Mouse (Mus musculus): ENCODE data around the gene Acsf3.
A peak's percentile ranks its signal among the peaks of the same experiment; 100 is the strongest.

Acsf3 gene

DNA sequence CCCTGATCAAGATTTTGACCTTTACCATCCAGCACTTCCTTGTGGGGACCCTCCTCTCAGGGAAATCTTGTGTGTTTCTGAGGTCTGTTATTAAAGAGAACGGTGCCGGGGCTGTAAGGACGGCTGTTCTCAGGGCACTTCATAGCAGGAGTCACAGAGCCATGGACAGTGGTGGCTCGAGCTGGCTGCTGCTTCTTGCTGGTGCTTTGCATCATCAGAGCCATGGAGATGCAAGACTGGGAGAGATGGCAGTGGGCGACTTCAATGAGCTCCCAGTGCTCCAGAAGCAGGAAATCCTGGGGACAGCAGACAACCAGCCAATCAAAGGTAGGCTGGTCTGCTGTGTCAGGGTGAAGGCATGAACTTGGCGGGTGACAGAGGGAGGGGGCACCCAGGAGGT lies 14.2 kb upstream of the Acsf3 start:
- DNase-seq (ENCODE audit: low spot score in 2 of 2): no peak

DNA sequence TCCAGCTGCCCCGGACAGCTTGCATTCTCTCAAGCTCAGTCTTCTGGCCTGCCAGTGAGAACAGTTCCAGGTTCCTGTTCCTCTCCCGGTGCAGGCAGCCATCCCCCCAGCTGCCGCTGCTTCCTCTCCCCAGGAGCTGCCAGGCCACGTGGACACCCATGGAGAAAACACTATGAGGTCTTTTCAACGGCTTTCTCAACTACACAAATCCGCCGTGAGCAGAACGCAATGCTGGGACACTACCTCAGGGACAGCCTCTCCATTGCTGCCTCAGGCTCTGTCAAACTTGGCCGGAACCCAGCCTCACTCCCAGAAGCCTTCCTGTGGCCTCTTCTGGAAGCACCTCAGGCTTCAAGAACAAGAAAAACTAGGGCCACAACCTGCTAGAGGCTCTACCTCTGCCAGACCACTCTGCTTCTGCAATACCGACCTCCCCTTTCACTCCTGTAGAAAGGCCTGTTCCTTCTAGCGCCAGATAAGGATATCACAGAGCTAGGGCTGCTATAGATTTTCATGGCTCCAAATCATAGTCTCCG lies 12.5 kb upstream of the Acsf3 start:
- DNase-seq (ENCODE audit: low spot score in 2 of 2): peak; percentile 11 to 35

- peak; percentile 30 to 50 for DNase-seq (ENCODE audit: low spot score in 2 of 2)
Measured at GRCm38 (mm10) chr8:122763267-122763738, 12.0 kb upstream of the Acsf3 start.

DNA sequence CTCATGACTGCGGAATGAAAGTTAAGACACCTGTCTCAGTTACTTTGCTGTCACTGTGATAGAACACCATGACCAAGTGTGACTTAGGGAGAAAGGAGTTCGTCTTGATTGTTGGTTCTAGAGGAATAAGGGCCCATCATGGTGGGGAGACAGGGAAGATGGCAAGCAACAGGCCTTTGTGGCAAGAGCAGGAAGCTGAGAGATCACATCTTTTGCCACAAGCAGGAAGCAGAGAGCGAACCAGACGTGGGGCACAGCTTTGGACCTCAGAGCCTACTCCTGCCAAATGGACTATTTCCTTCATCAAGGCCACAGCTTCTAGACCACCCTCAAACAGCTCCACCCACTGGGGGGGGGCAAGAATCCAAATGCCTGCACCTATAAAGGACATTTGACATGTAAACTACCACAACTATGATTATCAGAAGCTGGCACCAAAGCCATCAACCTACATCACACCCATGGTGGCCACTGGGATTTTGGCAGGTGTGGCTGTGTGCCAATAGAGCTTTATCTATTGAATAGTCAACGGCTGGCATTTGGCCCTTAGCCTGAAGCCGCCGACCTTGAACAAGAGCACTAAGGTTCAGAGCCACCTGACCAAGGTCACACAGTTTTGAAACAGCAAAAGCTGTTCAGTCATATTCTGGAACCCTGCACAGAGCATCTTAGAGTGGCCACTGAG lies 10.4 kb upstream of the Acsf3 start:
- DNase-seq (ENCODE audit: low spot score in 2 of 2): no peak

- DNase-seq (ENCODE audit: low spot score in 2 of 2): no peak
Measured at GRCm38 (mm10) chr8:122766189-122766588, 9.1 kb upstream of the Acsf3 start.

DNA sequence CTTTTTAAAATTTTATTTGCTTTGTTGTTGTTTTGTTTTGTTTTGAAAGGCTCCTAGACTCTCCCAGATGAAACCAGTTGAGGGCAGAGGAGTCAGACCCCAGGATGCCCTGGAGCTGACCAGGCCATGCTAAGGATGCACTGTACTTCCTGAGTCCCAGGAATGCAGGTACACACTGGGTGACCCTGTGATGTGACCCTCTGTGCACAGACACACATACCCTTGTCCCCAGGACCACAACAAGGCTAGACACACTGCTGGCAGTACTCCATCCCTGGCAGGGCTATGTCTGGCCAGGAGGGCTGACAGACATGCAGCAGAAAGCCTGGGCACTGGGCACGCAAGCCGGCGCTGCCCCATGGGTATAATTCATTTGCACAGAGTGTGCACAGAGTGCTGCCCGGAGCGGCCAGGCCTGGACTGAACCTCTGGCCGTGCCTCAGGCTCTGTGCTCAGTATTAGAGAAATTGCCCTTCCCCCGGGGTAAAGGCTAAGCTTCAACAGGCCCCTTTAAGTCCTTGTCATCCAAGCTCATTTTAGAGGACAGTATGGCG lies 8.6 kb upstream of the Acsf3 start:
- DNase-seq (ENCODE audit: low spot score in 2 of 2): no peak

DNA sequence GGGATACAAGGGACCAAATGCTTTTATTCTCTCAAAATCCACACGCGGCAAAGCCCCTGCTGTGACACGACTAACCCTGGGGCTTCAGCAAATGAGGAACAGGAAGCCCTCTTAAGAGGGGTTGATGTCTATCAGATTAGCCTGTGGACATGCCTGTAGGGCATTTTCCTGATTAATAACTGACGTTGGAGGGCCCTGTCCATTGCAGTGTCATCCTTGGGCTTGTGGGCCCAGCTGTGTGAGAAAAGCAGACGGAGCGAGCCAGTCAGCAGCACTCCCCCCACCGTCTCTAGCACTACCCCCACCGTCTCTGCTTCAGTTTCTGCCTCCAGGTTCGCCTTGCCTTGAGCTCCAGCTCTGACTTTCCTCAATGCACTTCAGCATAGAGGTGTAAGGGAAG lies 8.1 kb upstream of the Acsf3 start:
- no peak for DNase-seq (ENCODE audit: low spot score in 2 of 2)

GRCm38 (mm10) chr8:122769251-122770058 lies 5.8 kb upstream of the Acsf3 start:
- DNase-seq (ENCODE audit: low spot score in 2 of 2): no peak

DNA sequence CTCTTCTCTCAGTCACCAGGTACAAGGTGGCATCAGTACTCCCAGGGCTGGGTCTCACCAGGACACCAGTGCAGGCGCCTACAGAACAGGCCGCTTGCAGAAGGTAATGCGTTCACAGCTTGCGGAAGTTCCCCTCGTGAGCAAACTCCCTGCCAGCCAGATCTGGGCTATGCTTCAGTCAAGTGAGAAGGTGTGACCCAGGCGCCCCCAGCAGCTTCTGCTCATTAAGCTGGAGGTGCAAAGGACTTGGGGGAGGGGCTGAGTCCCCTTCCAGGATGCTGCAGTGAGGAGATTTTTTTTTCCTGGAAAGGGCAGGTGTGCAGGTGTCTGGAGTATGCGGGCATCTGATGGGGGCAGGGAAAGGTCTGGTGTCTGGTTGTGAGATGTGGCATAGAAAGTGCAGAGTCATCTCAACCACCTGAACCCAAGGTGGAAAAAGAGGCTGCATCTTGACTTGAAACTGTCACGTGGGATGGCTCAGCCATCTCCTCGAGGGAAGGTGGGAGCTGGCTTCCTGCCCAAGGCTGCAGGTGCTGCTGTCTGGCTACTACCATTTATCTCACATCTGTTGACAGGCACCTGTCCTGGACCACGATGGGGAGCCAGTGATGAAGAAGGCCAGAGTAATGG lies 2.7 kb upstream of the Acsf3 start:
- DNase-seq (ENCODE audit: low spot score in 2 of 2): no peak

DNA sequence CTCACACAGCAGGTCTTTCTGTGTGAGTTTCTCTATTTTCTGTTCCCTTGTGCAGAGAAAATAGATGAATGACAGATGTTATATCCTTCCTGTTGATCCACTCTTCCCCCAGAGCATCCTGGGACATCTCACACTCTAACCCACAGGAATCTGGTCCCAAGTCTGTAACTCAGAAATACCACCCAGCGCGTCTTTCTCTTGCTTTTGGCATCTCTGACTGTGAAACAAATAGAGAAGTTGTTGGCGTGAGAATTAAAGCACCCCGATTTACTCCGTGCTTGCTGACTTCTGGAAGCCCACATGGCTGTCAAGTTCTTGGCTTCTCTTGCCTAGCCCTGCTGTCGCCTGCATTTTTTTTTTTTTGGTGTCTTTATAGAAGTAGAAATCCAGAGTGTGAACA lies 2.4 kb downstream of the Acsf3 start:
- no peak for DNase-seq (ENCODE audit: low spot score in 2 of 2)

DNA sequence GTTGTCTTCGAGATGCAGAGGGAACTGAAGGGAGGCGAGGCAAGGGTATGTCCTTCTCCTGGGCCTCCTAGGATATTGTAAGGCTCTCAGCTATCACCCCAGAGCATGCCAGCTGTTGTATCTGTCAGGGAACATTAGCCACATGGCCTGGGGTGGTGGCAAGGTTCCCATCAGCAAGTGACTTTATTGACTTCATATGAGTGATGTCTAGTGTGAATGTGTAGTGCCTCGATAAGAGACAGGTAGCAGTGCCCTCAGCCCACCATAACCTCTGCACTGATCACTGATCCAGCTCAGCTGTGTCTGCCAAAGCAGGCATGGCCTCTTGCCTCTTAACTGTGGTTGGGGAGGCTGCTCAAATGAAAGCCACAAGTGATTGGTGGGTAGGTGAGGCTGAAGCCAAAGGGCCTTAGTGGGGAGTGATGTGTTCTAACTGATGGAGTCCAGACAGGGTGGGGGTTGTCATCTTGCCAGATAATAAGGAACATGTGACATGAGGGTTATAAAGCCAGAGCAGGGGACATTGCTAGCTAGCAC lies 3.5 kb downstream of the Acsf3 start:
- DNase-seq (ENCODE audit: low spot score in 2 of 2): no peak

GRCm38 (mm10) chr8:122779255-122779654 lies 4.0 kb downstream of the Acsf3 start:
- DNase-seq (ENCODE audit: low spot score in 2 of 2): no peak

GRCm38 (mm10) chr8:122784756-122785155 lies 9.5 kb downstream of the Acsf3 start:
- DNase-seq (ENCODE audit: low spot score in 2 of 2): no peak

DNA sequence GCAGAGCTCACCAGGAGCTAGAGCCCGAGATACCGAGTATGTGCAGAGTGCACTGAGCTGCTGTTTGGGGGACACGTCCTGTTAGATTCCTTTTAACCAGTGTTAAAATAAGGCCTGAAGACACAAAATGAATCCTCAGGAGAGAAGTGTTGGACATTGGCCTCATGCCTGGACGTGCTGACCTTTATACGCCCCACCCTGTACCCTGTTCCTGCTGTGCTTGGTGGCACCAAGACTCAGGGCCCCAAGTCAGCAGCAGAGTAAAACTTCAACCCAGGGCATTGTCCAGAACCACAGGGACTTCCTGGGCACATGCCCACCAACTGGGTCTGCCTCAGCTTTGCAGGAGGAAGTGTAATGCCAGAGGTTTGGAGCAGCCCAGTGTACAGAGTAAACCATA lies 14.5 kb downstream of the Acsf3 start:
- no peak for DNase-seq (ENCODE audit: low spot score in 2 of 2)

DNA sequence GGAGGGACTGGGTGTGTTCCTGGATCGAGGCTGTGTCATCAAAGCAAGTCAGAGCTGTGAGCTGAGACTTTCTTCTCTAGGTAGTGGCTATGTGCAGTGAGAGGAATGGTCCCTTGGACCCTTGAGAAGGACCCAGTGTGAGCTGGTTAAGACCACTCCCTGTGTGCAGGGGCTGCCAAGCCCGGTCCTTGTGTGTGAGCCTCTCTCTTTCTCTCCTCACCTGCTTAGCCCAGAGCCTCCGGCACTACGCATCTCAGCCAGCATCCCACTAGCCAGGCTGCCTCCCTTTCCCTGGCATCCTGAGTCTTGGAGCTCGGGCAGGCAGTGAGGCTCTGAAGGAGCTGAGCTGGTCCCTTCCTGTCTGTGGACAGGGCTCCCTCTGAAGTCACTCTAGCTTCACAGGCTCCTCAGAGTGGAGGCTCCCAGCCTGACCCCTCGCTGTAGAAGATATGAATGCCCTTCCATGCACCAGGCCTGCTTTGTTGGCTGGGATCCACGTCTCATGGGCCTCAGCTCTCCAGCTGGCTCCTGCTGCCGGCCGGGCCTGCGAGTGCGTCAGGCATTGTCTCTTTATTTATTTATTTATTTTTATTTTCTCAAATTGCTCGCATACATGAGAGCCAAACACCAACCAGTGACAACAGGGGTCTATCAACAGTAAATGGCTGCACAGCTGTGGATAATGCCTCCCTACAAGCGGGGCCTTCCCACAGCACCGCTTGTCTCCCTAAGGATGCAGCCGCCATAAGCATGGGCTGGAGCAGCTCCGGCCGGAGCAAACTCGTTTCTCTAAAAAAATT lies 18.3 kb downstream of the Acsf3 start:
- DNase-seq (ENCODE audit: low spot score in 2 of 2): peak; percentile 59 to 69

DNA sequence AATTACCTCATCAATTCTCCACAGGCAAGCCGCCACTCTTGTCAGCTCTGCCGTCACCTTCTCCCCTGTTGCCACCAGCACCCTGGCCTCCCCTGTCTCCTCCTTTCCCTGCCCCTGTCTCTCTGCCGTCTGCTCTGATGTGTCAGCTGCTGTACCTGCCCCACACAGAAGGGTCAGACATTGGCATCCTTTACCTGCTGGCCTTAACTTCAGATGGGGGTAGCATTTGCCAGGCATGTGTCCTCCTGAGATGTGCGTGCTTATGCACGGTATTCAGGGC lies 18.8 kb downstream of the Acsf3 start:
- DNase-seq (ENCODE audit: low spot score in 2 of 2): no peak

- no peak for DNase-seq (ENCODE audit: low spot score in 2 of 2)
Measured at GRCm38 (mm10) chr8:122803906-122804761, 28.8 kb downstream of the Acsf3 start.

DNA sequence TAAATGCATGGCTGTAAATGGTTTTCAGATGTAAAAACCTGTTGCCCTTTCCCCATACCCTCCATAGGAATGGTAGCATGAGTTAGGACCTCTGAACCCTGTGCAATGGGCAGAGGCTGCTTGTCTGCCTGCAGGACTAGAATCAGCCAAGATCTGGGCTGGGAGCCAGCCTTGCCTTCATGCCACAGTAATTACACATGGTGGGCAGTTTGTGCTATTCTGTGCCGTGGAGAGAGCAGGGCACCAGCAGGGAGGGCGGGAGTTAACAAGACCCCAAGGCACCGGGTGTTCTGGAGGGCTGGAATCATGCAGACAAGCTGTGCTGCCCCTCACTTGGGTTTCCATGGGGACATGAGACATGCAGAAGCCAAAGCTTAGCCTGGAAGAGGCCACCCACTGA lies 30.1 kb downstream of the Acsf3 start:
- no peak for DNase-seq (ENCODE audit: low spot score in 2 of 2)

DNA sequence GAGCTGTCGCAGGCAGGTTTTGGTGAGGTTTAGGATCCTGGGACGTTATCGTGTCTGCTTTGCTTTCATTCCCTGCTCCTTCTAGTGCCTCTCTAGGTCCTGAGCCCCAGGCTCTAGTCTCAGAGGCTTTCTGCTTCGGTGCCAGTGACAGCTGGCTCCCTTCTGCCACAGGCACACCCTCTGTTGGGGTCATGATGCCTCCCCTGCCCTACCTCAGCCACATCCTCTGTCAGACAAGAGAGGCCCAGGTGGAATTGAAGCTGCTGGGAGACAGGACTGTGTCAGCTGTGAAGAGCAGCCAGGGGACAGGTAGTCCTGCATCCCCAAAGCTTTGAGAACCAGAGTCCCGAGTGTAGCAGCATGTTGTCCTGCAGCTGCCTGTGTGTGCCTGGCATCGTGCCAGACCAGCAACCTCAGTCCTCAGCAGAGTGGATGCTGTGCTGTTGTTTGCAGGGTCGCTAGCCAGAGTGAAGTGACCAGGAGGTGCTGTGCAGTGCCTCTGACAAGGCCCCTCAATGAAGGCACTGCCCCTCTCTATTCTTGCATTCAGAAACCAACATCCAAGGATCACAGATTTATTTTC lies 31.8 kb downstream of the Acsf3 start:
- DNase-seq (ENCODE audit: low spot score in 2 of 2): no peak

DNA sequence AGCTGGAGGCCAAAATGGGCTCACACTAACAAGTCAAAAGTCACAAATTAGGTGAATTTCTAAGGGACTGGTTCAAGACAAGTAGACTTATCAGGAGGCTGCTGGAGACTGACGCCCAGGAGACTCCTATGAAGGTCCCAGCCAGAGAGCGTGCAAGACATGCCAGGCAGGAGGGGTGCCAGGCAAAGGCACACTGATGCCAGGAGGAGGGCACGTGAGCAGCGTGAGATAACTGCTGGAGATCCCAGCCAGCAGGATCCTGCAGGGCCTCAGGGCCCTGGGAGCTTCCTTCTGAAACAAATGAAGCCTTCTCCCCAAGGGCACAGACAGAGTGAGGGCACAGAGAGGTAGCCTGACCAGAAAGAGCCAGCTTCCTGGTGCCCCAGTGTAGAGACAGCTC lies 32.6 kb downstream of the Acsf3 start:
- DNase-seq (ENCODE audit: low spot score in 2 of 2): peak in 1 of 2 experiments; percentile 36

Measured in heart, adult 9 months (tissue).